Mouse (Mus musculus) retina, postnatal 1 day (tissue): ENCODE data around the gene Pde8b.

Source experiments
- DNase-seq: peaks from one replicate; pipeline ENCODE4 v3.0.0-alpha.2; 2012

Pde8b gene

GRCm38 (mm10) chr13:95017278-95017677, 232.9 kb downstream of the Pde8b start:
- DNase-seq: no peak

DNA sequence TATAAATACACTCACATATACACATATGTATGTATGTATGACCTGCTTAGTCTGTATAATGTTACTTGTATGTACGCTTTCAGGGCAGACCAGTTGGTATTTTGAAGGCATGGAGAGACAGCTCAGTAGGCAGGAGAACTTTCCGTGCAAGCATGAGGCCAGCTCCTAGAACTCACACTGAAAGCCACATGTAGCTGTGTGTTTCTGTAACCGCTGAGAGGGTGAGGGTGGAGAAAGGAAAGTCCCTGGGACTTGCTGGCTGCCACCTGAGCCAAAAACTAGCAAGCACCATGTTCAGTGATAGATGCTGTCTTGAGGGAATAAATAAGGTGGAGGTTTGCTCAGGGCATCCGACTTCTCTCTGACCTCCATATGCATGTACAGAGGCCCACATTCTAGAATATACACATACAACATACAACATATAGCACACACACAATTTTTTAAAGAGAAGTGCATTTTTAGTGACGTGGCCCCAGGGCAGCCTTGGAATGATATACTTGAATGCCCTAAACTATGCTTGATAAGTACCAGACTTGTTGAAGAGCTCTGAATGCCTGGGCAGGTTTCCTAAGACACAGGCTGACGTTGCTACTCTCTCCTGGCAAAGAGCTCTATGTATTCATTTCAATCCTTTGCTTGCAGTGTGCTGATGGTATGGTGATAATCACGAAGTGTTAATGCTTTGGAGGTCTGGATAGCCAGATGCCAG, 238.4 kb downstream of the Pde8b start:
- no peak for DNase-seq

DNA sequence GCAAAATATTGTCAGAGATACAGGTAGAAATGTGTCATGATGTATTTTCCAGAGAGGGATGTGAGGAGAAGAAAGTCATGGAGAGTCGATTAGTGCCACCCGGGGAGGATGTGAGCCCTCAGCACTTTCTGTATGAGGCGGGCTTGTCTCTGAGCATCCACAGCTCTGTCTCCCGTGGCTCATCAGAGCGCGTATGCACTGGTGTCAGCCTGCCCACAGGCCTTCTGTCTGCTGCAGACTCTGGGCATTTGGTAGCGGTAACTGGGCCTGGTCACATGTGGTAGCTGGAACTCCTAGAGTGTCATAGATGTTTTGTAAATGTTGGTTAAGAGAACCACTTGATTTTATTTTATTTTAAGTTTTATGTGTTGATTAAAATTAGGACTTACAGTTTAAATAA, 240.9 kb downstream of the Pde8b start:
- no peak for DNase-seq

DNA sequence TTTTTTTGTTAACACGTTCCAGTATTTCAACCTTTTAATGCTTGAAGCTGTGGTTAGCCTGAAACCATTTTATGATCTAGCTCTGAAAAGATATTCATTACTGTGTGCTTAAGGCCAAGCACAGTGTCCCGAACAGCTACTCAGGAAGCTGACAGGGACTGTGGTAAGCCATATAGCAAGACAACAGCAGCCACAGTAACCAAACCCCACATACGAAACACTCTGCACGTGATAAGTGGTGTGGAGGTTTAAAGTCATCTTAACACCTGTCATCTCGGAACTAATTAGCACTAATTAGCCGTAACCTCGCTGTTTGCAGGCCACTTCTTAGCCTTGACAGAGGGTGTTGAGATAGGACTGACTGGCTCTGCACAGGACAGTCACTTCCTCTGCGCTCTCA, 242.9 kb downstream of the Pde8b start:
- no peak for DNase-seq

DNA sequence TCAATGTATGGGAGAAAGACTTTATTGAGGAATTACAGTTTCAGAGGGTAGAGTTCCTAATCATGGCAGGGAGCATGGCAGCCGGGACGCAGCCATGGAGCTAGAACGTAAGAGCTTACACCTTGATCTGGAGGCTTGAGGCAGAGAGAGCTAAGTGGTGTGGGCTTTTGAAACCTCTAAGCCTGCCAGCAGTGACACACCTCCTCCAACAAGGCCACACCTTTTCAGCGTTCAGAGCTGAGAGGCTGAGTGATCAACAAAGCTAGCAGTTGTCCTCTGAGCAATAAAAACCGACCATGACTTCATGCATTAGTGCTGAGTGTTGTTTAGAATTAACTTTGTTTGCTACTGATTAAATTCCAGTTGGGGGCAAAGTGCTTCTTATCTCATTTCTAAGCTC, 259.6 kb downstream of the Pde8b start:
- DNase-seq: no peak

DNA sequence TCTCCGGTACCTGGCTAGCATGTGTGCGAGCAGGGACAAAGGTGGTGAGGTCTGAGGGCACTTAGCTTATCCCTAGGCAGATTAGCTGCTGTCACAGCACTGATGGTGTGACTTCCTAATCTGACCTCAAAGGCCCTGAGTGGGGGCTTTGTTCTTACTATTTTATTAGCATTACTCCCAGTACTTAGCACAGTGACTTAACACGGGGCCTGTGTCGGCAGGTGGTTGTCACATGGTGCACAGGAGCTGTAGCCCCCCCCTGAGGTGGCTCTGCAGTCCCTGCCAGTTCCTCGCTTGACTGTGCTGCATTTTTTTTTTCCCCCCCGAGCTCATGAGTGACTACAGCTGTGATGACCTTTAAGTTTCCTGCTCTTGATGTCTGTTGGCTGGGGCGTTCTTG, 271.1 kb downstream of the Pde8b start:
- peak; percentile 64 for DNase-seq

GRCm38 (mm10) chr13:94976219-94977186, 273.6 kb downstream of the Pde8b start, which contains the start of gene Wdr41:
TSS of gene Wdr41 (plus strand) at chr13:94976344.
- DNase-seq: peak; percentile 95

GRCm38 (mm10) chr13:94975828-94976218, 274.3 kb downstream of the Pde8b start:
- no peak for DNase-seq
